Mouse (Mus musculus): ENCODE data around the gene Prkar1b. TPM values are rescaled to one million over a fixed set of nuclear protein-coding genes. Genes with fewer than 3 reads are reported as not detected.

The Prkar1b gene
- polyA plus RNA-seq, 1 experiment from 2014 or later: 2.4 TPM

- DNase-seq (ENCODE audit: low spot score): no peak
These were observed 3.2 kb downstream of the Prkar1b start for GRCm38 (mm10) chr5:139146476-139147075.

DNA sequence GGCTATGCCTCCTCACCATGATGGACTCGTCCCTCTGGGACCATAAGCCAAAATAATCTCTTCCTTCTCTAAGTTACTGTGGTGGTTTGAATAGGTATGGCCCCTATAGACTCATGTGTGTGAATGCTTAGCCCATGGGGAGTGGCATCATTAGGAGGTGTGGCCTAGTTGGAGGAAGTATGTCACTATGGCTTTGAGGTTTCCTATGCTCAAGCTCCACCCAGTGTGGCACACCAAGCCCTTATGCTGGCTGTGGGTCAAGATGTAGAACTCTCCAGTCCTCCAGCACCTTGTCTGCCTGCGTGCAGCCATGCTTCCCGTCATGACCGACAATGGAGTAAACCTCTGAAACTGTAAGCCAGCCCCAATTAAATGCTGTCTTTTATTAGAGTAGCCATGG is 4.1 kb downstream of the Prkar1b start:
- DNase-seq (ENCODE audit: low spot score): no peak

DNA sequence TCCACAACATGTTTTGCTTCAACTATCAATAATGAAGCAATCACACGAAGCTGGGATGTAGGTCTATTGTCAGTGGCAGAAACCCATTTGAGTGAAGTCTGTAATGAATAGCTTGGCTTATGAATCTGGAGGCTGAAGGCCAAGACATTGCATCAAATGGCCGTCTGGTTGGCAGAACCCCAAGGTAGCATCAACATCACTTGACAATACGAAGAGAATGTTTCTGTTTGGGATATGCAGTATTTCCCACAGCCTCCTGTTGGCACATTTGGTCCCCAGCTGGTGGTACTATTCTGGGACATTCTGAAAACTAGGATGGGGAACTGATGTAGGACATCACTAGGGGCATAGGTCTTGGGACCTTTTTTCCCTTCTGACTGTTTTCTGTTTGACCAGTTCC is 5.9 kb downstream of the Prkar1b start:
- no peak for DNase-seq (ENCODE audit: low spot score)

GRCm38 (mm10) chr5:139141326-139141725 is 8.5 kb downstream of the Prkar1b start:
- DNase-seq (ENCODE audit: low spot score): no peak

- DNase-seq (ENCODE audit: low spot score): no peak
These were observed 9.2 kb downstream of the Prkar1b start for GRCm38 (mm10) chr5:139140589-139140988.

DNA sequence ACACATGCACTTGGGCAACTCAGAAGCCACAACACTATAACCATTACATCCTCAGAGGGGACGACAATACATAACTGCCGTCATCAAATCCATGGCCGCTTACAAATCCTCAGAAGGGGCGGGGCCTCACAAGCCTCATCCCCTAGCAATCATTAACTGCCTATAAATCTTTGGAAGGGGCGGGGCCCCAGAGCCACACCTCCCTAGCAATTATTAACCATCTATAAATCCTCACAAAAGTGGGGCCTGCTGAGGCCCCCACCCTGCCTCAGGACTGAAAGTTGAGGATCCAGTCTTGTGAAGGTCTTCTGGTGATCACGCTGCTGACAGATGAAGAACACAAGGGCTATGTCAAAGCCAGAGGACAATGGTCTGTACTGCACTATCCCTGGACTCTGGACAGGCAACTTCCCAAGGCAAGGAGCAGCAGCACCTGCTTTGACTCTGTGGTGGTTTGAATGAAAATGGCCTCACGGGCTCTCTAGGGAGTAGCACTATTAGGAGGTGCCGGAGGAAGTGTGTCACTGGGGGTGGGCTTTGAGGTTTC is 10.8 kb downstream of the Prkar1b start:
- DNase-seq (ENCODE audit: low spot score): no peak

DNA sequence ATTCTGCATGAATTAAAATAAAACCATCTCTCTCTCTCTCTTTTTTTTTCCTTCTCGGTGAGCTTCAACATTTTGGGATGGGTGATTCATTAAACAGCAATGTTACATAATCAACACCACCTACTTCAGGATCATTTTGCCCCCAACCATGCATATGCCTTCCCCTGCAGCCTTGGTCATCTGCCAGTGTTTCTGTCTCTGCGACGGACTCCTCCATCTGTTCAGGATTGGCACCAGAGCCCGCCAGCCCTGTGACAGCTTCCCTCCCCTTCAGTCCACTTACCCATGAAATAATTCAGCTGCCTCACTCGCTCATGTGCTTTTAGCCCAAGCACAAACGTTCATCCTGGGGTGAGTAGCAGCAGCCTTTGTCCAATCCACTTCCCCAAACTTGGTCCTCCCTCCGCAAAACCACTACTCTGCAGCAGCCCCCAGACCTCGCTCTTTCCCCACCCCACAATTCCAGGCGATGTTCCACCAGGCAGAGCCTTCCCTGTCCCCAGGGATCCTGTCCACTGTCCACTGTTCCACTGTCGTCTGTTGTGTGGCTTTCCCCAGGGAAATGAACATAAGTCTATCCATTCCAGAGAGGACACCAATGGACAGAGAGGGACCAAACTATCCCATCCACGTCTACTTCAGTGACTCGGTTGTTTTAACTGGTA is 11.4 kb downstream of the Prkar1b start:
- no peak for DNase-seq (ENCODE audit: low spot score)

- DNase-seq (ENCODE audit: low spot score): no peak
These were observed 12.6 kb downstream of the Prkar1b start for GRCm38 (mm10) chr5:139137176-139137575.

- DNase-seq (ENCODE audit: low spot score): no peak
These were observed 13.5 kb downstream of the Prkar1b start for GRCm38 (mm10) chr5:139136341-139136740.

GRCm38 (mm10) chr5:139134501-139134900 is 15.3 kb downstream of the Prkar1b start:
- DNase-seq (ENCODE audit: low spot score): no peak

DNA sequence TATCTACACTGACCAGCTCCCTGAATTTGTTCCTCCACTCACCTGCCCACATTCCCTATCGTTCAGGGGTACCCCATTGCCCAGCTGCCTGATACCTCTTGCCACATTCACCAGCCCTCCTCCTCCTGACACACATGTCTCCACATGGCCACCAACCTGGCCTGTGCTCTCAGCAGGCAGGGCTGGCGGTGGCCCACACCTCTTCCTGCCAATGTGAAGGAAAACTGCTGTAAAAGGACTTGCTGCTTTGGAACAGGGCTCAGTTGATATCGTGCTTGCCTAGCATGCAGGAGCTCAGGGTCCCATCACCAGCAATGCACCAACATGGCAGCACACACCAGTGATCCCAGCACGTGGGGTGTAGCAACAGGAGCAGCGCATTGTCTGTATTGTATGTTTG is 19.4 kb downstream of the Prkar1b start:
- no peak for DNase-seq (ENCODE audit: low spot score)

DNA sequence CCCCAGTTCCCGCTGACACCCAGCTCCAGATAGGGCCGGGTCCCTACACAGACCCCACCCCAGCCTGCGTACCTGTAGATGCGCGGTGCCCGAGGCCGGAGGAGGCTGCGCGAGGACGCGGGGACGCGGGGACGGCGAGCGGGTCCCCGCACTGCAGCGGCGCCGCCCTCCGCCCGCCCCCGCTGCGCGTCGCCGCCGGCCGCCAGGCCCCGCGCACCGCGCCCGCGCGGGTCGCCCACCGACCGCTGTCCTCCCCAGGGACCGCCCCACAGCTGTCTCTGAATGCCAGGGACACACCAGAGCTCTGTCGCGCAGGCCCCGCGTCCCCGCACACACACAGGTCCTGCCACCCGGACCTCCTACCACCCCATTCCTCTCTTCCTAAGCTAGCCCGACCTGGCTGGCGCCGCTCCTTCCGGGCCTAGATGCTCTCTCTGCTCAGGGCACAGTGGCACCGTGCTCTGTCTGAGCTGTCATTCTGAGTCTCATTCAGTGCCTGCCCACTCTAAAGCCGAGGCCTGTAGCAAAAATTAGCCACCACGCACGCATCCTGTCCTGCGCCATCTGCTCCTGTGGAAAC is 20.1 kb downstream of the Prkar1b start:
- DNase-seq (ENCODE audit: low spot score): no peak

DNA sequence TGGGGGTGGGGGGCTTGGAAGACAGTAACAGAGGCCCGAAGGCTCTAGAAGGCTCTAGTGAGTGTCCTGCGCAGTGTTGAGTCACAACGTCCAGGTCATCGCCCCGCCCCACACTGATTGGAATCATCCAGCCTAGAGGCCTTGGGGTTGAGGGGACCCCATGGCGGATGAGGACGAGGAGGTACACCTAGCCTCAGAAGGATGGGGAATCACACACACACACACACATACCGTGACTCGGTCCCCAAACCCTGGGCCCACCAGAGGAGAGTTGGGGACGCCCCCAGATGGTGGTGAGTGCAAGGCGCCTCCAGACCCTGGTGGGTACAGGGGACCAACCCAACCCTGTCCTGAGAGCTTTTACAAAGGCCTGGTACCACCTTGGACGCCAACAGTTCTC is 20.7 kb downstream of the Prkar1b start:
- DNase-seq (ENCODE audit: low spot score): no peak

DNA sequence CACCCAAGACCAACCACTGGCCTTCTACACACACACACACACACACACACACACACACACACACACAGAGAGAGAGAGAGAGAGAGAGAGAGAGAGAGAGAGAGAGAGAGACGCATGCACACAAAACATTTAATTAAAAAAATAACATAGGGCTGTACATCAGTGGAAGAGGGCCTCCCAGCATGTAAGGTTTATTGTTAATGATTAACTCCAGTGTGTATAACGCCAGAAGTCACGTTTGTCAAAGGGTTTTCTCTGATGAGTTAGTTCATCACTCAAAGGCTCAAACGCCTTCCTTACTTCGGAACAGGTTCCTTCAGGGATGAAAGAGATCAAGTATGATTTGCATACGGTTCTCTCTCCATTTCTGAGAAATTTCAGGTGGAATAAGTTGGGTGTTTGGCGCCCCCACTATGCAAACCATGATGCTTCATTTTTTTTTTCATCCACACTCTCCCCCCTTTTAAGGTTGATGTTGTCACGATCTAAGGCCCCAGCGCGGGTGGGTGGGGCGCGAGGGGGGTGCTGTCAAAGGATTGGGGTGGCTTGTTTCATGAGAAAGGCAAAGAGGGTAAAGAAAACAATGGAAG is 21.2 kb downstream of the Prkar1b start:
- no peak for DNase-seq (ENCODE audit: low spot score)

- no peak for DNase-seq (ENCODE audit: low spot score)
These were observed 24.1 kb downstream of the Prkar1b start for GRCm38 (mm10) chr5:139125717-139126116.

GRCm38 (mm10) chr5:139118961-139119276 is 30.9 kb downstream of the Prkar1b start:
- no peak for DNase-seq (ENCODE audit: low spot score)

GRCm38 (mm10) chr5:139118139-139118960 is 31.5 kb downstream of the Prkar1b start:
- DNase-seq (ENCODE audit: low spot score): no peak

DNA sequence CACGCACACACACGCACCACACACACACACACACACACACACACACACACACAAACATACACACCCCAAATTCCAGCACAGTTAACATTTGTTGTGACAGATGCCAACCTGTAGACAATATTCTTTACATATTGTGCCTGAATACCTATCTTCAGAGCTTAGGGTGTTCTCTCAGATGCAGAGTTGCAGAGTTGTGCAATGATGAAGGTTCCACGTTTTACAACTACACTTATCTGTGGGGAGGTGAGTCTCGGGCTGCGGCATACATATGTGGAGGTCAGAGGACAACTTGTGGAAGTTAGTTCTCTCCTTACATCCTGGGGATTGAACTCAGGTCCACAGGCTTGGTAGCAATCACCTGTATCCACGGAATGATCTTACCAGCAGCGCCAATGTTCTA is 34.3 kb downstream of the Prkar1b start:
- DNase-seq (ENCODE audit: low spot score): no peak

GRCm38 (mm10) chr5:139114876-139115275 is 34.9 kb downstream of the Prkar1b start:
- DNase-seq (ENCODE audit: low spot score): no peak

DNA sequence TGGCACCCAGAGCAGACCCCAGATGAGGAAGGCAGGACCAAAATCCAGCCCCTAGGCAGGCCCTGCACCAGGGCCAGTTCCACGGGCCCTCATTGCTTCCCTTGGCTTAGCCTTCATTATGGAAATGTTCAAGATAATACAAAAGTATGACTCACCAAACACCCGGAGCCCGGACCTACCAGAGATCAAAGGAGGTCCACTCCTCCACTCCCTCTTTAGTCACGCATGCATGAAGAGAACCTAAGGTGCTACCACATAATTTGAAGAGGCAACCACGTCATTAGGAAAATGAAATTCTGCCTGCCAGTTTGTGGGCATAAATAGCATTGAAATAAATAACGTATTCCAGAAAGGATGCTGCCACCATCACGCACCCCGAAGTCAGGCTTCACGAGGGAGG is 37.4 kb downstream of the Prkar1b start:
- no peak for DNase-seq (ENCODE audit: low spot score)

DNA sequence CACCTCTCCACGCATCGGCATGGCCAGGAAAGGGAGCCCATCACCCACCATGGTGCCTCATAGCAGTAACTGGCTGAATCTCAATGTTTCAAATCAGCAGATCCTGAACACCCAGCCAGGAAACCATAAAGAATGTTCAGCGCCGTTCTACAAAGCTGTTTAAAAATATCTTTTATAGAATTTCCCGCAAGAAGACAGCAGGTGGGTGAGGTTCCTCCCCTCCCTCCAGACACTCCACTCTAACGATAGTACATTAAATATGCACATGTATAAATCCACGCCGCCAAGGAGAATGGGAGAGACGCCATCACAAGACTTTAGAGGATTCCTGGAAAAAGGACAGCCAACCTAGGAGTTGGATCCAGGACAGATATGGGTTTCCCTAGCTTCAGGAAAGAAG is 37.8 kb downstream of the Prkar1b start:
- DNase-seq (ENCODE audit: low spot score): no peak
